Mouse (Mus musculus) Patski (cell line): ENCODE data around the gene Nhlrc3. TPM values are rescaled to one million over a fixed set of nuclear protein-coding genes. Genes with fewer than 3 reads are reported as not detected.

ENCODE experiments used
- ATAC-seq: fragments of 100-300 bp; one replicate; pipeline ENCODE4 v1.8.0; 2021
- CTCF ChIA-PET: fragments of 350-600 bp; sonication (Branson Sonifier 250); formaldehyde crosslinking; loops from one replicate; lab custom pipeline; 2022; ENCODE audit warnings: inconsistent platforms; lab: Charles Lee
- POLR2A ChIA-PET: fragments of 350-600 bp; sonication (Branson Sonifier 250); formaldehyde crosslinking; loops from one replicate; lab custom pipeline; 2022; ENCODE audit warnings: antibody characterized with exemption, inconsistent platforms; lab: Charles Lee
- DNase-seq: peaks from one replicate; pipeline ENCODE4 v3.0.0-alpha.2; 2011; ENCODE audit warnings: low read depth, low spot score
- H3K27me3 ChIP-seq: fragments of 371-371 bp; one replicate; pipeline ENCODE4 v1.5.1; 2021
- CTCF ChIP-seq: fragments of 100-300 bp; IDR thresholded peaks from one replicate; pipeline ENCODE4 v1.5.1; 2021
- in situ Hi-C: fragments of 300-500 bp; cut with MboI; formaldehyde crosslinking; loops from 3 replicates; pipeline ENCODE4 v1.11.1; 2018; ENCODE audit warnings: low pct_unique_long_range_greater_than_20kb, mixed read lengths
- polyA plus RNA-seq: library from polyadenylated mRNA; unstranded; gene quantifications from one replicate; pipeline ENCODE4 v1.2.3, GENCODE M21; 2021

The Nhlrc3 gene
- polyA plus RNA-seq, 1 experiment from 2014 or later, result 21.0 TPM

GRCm38 (mm10) chr3:53407145-53407544, 56.0 kb downstream of the Nhlrc3 start:
- peaks cover 9% of the 10 kb centered on the region for H3K27me3 ChIP-seq
- DNase-seq (no peak), ATAC-seq (no peak)
- CTCF ChIA-PET, result interaction anchor here (1.2 to 1.9 kb wide), 3 partner anchors 8 to 13 kb away, joined by 3 to 7 read pairs (median 3); no protein-coding TSS in a partner anchor
- POLR2A ChIA-PET, result no interaction called here
- in situ Hi-C loops, result no loop called here
- TF ChIP-seq CTCF, result no peak

Other genes with a start within 250 kb of the Nhlrc3 start
- gene Proser1, start 334 bp upstream of the Nhlrc3 start, polyA plus RNA-seq, result 19.5 TPM
- gene Stoml3, start 25.3 kb upstream of the Nhlrc3 start, polyA plus RNA-seq, result 0.06 TPM
- gene Frem2, start 194.0 kb upstream of the Nhlrc3 start, polyA plus RNA-seq, result 0.32 TPM